Mouse (Mus musculus) C2C12 (cell line): ENCODE measurements around the gene Cldn10.

ENCODE experiments used
- CTCF ChIP-seq: IDR thresholded peaks from one replicate; pipeline ENCODE4 v1.5.1; 2011; ENCODE audit not compliant: control insufficient read depth, insufficient read depth, insufficient read length
- FOSL1 ChIP-seq: IDR thresholded peaks from one replicate; pipeline ENCODE4 v1.8.0; 2011; ENCODE audit warnings: mild to moderate bottlenecking, low read length; ENCODE audit not compliant: poor library complexity, insufficient read depth, severe bottlenecking
- MAX ChIP-seq: IDR thresholded peaks from one replicate; pipeline ENCODE4 v1.6.1; 2011; ENCODE audit warnings: mild to moderate bottlenecking, control low read depth
- MYOD1 ChIP-seq: IDR thresholded peaks from one replicate; pipeline ENCODE4 v1.6.1; 2011; ENCODE audit warnings: low read depth; ENCODE audit not compliant: control insufficient read depth, insufficient read length
- MYOG ChIP-seq: IDR thresholded peaks from one replicate; pipeline ENCODE4 v1.6.1; 2011; ENCODE audit not compliant: control insufficient read depth, insufficient read length; ENCODE audit errors: extremely low read depth
- USF1 ChIP-seq: IDR thresholded peaks from one replicate; pipeline ENCODE4 v1.6.1; 2011; ENCODE audit warnings: low read depth, mild to moderate bottlenecking, control low read depth, moderate library complexity

DNA sequence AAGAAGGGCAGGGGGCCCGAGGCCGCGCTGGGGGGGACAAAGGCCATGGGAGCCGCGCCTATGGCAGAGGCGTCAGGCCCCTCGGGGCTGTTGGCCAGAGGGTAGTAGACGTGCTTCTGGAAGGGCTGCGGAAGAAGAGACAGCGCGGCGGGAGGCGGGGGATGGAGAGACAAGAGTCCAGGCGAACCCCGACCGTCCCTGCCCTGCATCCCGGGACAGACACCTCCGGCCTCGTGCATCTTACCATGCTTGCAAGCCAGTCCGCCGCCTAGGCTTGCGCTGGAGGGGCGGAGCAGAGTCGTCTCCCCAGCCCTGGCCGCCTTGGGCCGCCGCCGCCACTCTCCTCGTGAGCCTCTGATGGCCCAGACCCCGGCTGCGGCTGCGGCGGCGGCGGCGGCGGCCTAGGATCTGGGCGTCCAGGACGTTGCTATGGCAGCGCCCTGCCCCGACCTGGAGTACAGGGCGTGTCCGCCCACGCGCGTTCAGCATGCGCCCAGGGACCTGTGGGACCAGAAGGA, 135.0 kb downstream of the Cldn10 start:
- TF ChIP-seq USF1, result no peak
- no peak for TF ChIP-seq CTCF
- TF ChIP-seq FOSL1, result no peak
- TF ChIP-seq MAX, result no peak
- TF ChIP-seq MYOG, result no peak
- no peak for TF ChIP-seq MYOD1
